Mouse (Mus musculus) embryo, embryonic 11 days (tissue): ENCODE measurements around the gene Smco1.

Experiments
- DNase-seq: peaks from one replicate; pipeline ENCODE4 v3.0.0-alpha.2; 2015

Smco1 gene

DNA sequence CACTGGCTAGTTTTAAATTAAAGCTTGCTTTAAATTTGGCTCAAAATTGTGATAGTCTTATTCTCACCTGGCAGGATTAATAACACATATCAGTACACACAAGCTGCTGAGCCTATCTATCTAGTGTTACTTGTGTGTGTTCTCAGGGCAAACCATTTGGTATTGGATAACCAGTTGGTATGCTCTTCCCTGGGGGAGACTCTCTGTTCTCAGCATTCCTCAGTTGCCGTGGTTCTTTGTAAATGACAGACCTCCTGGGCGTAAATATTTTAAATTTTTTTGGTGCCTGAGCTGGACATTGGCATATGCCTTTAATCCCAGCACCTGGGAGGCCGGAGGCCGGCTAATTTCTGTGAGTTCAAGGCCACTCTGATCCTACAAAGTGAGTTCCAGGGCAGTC is 41.6 kb downstream of the Smco1 start:
- DNase-seq, result no peak

DNA sequence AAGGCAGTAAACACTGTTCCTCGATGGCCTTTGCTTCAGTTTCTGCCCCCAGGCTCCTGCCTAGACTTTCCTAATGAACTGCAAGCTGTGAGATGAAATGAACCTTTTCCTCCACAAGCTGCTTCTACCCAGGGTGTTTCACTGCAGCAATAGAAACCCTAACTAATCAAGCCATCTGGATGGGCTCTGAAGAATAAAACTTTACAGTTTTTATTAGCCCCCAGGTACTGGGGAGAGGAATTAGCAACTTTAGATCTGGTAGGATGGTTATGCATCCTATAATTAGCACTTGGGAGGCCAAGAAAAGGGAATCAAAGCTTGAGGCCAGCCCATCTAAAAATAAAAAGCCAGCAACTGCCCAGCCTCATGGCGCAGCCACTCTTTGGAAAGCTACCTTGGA is 45.3 kb downstream of the Smco1 start:
- DNase-seq, result no peak

DNA sequence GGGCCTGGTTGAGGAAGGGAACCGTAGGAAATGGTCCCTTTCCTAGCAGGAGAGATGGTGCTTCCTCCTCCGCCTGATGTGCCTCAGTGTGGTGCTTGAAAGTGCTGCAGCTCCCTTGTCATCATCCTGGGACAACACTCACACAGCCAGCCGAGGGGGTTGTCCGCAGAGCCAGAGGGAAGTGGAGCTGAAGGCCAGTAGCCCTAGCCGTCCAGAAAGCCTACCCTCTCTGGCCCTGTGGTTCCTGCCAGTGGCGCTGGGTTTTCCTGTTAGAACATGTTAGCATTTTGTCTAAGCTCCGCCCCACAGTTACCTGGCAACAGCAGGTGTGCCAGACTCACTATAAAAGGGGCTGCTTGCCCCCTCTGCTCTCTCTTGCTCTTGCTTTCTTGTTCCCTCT is 52.7 kb downstream of the Smco1 start:
- no peak for DNase-seq
